Mouse (Mus musculus) intestine, embryonic 14.5 days (tissue): ENCODE results near the gene Sorl1. TPM values are rescaled to one million over a fixed set of nuclear protein-coding genes. Genes with fewer than 3 reads are reported as not detected.

Experiments used
- ATAC-seq: fragments of 200-750 bp; cut with Nextera tagmentation; replicated peaks from 2 replicates; pipeline ENCODE4 v1.8.0; 2017; ENCODE audit warnings: low read depth, moderate number of reproducible peaks, moderate TSS enrichment, moderate library complexity; ENCODE audit not compliant: low FRiP score, low TSS enrichment
- DNase-seq: peaks from one replicate; pipeline ENCODE4 v3.0.0-alpha.2; 2018; ENCODE audit warnings: low spot score
- H3K27ac ChIP-seq: fragments of 300-500 bp; sonication (generic); 2 replicates; pipeline ENCODE4 v1.5.1; 2014; ENCODE audit warnings: low read depth, mild to moderate bottlenecking, control low read depth
- H3K27me3 ChIP-seq: fragments of 300-500 bp; sonication (generic); replicated peaks from 2 replicates; pipeline ENCODE4 v1.6.1; 2014; ENCODE audit warnings: low read length, control low read depth; ENCODE audit not compliant: control insufficient read depth, insufficient read depth
- H3K36me3 ChIP-seq: fragments of 300-500 bp; sonication (generic); 2 replicates; pipeline ENCODE4 v1.6.1; 2014; ENCODE audit warnings: low read length, control low read depth; ENCODE audit not compliant: control insufficient read depth, insufficient read depth
- H3K4me1 ChIP-seq: fragments of 300-500 bp; sonication (generic); replicated peaks from 2 replicates; pipeline ENCODE4 v1.6.1; 2014; ENCODE audit warnings: low read length, control low read depth, mixed read lengths; ENCODE audit not compliant: control insufficient read depth, insufficient read depth
- H3K4me2 ChIP-seq: fragments of 300-500 bp; sonication (generic); 2 replicates; pipeline ENCODE4 v1.6.1; 2014; ENCODE audit warnings: low read length
- H3K4me3 ChIP-seq: fragments of 300-500 bp; sonication (generic); 2 replicates; pipeline ENCODE4 v1.5.1; 2014; ENCODE audit warnings: low read depth, low read length, control low read depth, mixed read lengths
- H3K9ac ChIP-seq: fragments of 300-500 bp; sonication (generic); 2 replicates; pipeline ENCODE4 v1.6.1; 2014; ENCODE audit warnings: mild to moderate bottlenecking, low read length
- H3K9me3 ChIP-seq: fragments of 300-500 bp; sonication (generic); 2 replicates; pipeline ENCODE4 v1.6.1; 2016; ENCODE audit warnings: low read length, control low read depth; ENCODE audit not compliant: control insufficient read depth
- WGBS: fragments of 180-500 bp; shearing (Covaris S2); extraction: QIAGEN DNeasy Blood & Tissue Kit; methylation state at CpG from one replicate; pipeline ENCODE4 v1.1.7; 2014; 5-methylcytosine and 5-hydroxymethylcytosine counted together
- polyA plus RNA-seq: library from polyadenylated mRNA; unstranded; fragments of >200 nt; fragmentation: Nextera tagmentation; extraction: Ambion mirVana; gene quantifications from 2 replicates; pipeline ENCODE4 v1.2.1, GENCODE M21; 2014

Gene Sorl1
- polyA plus RNA-seq, 1 experiment from 2014 or later, result 12.2 TPM

GRCm38 (mm10) chr9:42157981-42158380 is 33.9 kb upstream of the Sorl1 start:
- no peaks in the 10 kb centered on the region for H3K27me3 ChIP-seq
- DNase-seq, result no peak
- H3K36me3 ChIP-seq, result no peaks in the 10 kb centered on the region
- no peak overlapping the region for H3K9ac ChIP-seq
- H3K27ac ChIP-seq, result no peak overlapping the region
- no peaks in the 10 kb centered on the region for H3K9me3 ChIP-seq
- no peaks in the 10 kb centered on the region for H3K4me1 ChIP-seq
- ATAC-seq, result no peak
- H3K4me3 ChIP-seq, result no peak overlapping the region
- no peak overlapping the region for H3K4me2 ChIP-seq
- 86% methylated on average over 5 of the region's 5 CpGs for WGBS

- Histone ChIP-seq H3K9me3 (no peaks in the 10 kb centered on the region), H3K4me1 (no peaks in the 10 kb centered on the region), H3K27ac (no peak overlapping the region), H3K4me3 (no peak overlapping the region), H3K27me3 (no peaks in the 10 kb centered on the region), H3K9ac (no peak overlapping the region), H3K4me2 (no peak overlapping the region), H3K36me3 (no peaks in the 10 kb centered on the region)
- ATAC-seq, result no peak
- 76% methylated on average over 3 of the region's 3 CpGs for WGBS
- DNase-seq, result no peak
Measured at GRCm38 (mm10) chr9:42156566-42156965, 32.5 kb upstream of the Sorl1 start.

DNA sequence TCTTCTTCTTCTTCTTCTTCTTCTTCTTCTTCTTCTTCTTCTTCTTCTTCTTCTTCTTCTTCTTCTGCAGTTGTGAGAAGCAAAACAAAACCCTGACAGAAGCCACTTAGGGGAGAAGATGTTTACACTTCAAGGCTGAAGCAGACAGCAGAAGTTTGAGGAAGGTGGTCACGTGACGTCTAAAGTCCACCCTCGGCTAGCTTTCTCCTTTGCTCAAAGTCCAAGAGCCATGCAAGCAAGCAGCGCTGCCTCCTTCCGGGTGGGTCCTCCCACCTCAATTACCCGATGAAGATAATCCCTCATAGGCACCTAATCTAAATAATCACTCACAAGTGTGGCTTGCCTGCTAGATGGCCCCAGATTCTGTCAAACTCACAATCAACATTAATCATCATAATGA is 30.6 kb upstream of the Sorl1 start:
- DNase-seq (peak; percentile 54), ATAC-seq (0 out of 2 replicates have a peak, but pooled peaks have one; percentile 55)

DNA sequence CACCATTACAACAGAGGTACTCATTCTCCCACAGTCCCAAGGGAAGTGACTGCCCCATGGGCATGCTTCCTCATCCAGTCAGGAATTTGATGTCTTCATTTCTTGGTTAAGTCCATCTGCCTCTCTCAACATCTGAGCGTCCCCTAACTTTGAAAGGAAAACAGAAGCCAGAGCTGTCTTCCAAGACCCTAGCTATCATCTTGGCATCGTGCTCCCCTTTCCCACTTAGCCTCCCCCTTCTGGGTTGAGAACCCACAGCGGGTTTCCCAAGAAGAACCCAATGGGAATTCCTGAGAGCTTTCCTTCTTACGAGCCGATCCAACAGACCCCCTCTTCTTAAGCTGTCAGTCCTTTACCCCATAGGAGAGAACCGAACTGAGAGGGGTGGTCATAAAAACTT is 24.7 kb upstream of the Sorl1 start:
- no peaks in the 10 kb centered on the region for H3K4me1 ChIP-seq
- H3K27me3 ChIP-seq, result no peaks in the 10 kb centered on the region
- WGBS, result 79% methylated on average over 6 of the region's 6 CpGs
- H3K4me2 ChIP-seq, result no peak overlapping the region
- H3K36me3 ChIP-seq, result no peaks in the 10 kb centered on the region
- DNase-seq (no peak), ATAC-seq (no peak)
- no peak overlapping the region for H3K4me3 ChIP-seq
- no peak overlapping the region for H3K27ac ChIP-seq
- H3K9me3 ChIP-seq, result no peaks in the 10 kb centered on the region; the same call in 1 of the 2 replicates
- H3K9ac ChIP-seq, result no peak overlapping the region

More for the DNA sequence above, 30.6 kb upstream of the Sorl1 start:
- H3K9ac ChIP-seq, result no peak overlapping the region
- H3K27me3 ChIP-seq, result no peaks in the 10 kb centered on the region
- H3K27ac ChIP-seq, result no peak overlapping the region
- no peaks in the 10 kb centered on the region for H3K9me3 ChIP-seq
- H3K36me3 ChIP-seq, result no peaks in the 10 kb centered on the region
- H3K4me3 ChIP-seq, result no peak overlapping the region
- WGBS, result 47% methylated on average over 6 of the region's 6 CpGs
- H3K4me1 ChIP-seq, result no peaks in the 10 kb centered on the region
- no peak overlapping the region for H3K4me2 ChIP-seq

DNA sequence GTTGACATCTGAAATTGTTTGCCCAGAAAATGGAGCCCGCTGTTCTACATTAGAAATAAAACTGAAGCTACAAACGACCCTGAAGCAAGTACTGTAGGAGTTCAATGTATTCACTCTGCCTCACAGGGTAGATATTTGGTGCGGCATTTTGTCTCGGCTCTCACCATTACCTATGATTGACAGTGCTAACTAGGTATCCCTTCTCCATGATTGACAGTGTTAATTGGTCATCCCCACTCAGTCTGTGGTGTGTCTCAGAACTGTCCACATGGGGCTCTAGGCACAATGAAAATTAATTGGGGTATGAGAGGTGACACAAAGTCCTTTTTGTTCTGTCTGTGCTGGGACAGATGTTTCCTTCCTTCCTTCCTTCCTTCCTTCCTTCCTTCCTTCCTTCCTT is 23.9 kb upstream of the Sorl1 start:
- 84% methylated on average over 4 of the region's 4 CpGs for WGBS

GRCm38 (mm10) chr9:42146463-42146862 is 22.4 kb upstream of the Sorl1 start:
- no peaks in the 10 kb centered on the region for H3K36me3 ChIP-seq
- DNase-seq, result no peak
- H3K27me3 ChIP-seq, result no peaks in the 10 kb centered on the region
- H3K4me2 ChIP-seq, result no peak overlapping the region
- H3K4me3 ChIP-seq, result no peak overlapping the region
- 96% methylated on average over 2 of the region's 2 CpGs for WGBS
- no peak overlapping the region for H3K9ac ChIP-seq
- H3K4me1 ChIP-seq, result no peaks in the 10 kb centered on the region
- H3K27ac ChIP-seq, result no peak overlapping the region
- ATAC-seq, result no peak
- H3K9me3 ChIP-seq, result no peaks in the 10 kb centered on the region; the same call in 1 of the 2 replicates

More for the DNA sequence above, 23.9 kb upstream of the Sorl1 start:
- Histone ChIP-seq H3K4me2 (no peak overlapping the region), H3K4me1 (no peaks in the 10 kb centered on the region), H3K36me3 (no peaks in the 10 kb centered on the region), H3K27ac (no peak overlapping the region), H3K4me3 (no peak overlapping the region), H3K9ac (no peak overlapping the region), H3K9me3 (no peaks in the 10 kb centered on the region; the same call in 1 of the 2 replicates), H3K27me3 (no peaks in the 10 kb centered on the region)
- DNase-seq, result no peak
- ATAC-seq, result no peak

- Histone ChIP-seq H3K4me1 (no peaks in the 10 kb centered on the region), H3K9ac (no peak overlapping the region), H3K27me3 (no peaks in the 10 kb centered on the region), H3K4me2 (no peak overlapping the region), H3K9me3 (no peaks in the 10 kb centered on the region; the same call in 1 of the 2 replicates), H3K36me3 (no peaks in the 10 kb centered on the region), H3K27ac (no peak overlapping the region), H3K4me3 (no peak overlapping the region)
- DNase-seq (no peak), ATAC-seq (no peak)
- 80% methylated on average over 6 of the region's 6 CpGs for WGBS
Measured at GRCm38 (mm10) chr9:42141549-42142210, 17.6 kb upstream of the Sorl1 start.

DNA sequence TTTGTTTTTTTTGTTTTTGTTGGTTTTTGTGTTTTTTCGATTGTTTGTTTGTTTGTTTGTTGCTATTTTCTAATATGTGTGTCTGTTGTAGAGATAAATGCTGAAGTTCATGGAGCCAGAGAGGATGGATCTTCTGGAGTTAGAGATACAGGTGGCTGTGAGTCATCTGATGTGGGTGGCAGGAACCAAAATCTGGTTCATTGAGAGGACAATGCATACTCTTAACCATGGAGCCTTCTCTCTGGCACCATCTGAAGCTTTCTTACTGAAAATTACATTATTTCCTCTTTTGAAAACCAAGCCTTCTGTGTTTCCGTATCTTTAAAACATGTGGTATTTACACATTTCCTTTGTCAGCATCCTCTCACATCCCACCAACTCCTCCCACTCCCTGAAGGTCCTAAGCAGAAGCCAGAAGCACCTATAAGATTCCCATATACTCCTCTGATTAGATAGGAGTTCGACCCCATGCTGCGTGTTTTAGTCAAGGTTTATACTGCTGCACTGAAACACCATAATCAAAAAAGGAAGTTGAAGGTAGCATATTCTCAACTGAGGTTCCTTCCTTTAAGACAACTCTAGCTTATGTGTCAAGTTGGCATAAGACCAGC is 14.3 kb upstream of the Sorl1 start:
- H3K27me3 ChIP-seq, result no peaks in the 10 kb centered on the region
- H3K4me1 ChIP-seq, result no peaks in the 10 kb centered on the region
- WGBS, result 82% methylated on average over 4 of the region's 4 CpGs
- H3K9me3 ChIP-seq, result no peaks in the 10 kb centered on the region
- H3K4me3 ChIP-seq, result no peak overlapping the region
- no peak overlapping the region for H3K27ac ChIP-seq
- H3K9ac ChIP-seq, result no peak overlapping the region
- DNase-seq, result no peak
- H3K36me3 ChIP-seq, result no peaks in the 10 kb centered on the region
- H3K4me2 ChIP-seq, result no peak overlapping the region
- no peak for ATAC-seq

GRCm38 (mm10) chr9:42137578-42137977 is 13.5 kb upstream of the Sorl1 start:
- no peaks in the 10 kb centered on the region for H3K27me3 ChIP-seq
- DNase-seq (no peak), ATAC-seq (no peak)
- no peak overlapping the region for H3K9ac ChIP-seq
- WGBS, result 62% methylated on average over 5 of the region's 5 CpGs
- H3K36me3 ChIP-seq, result no peaks in the 10 kb centered on the region
- H3K4me3 ChIP-seq, result no peak overlapping the region
- no peak overlapping the region for H3K4me2 ChIP-seq
- H3K9me3 ChIP-seq, result no peaks in the 10 kb centered on the region
- H3K4me1 ChIP-seq, result no peaks in the 10 kb centered on the region
- H3K27ac ChIP-seq, result no peak overlapping the region
